In the genomic region with DNA sequence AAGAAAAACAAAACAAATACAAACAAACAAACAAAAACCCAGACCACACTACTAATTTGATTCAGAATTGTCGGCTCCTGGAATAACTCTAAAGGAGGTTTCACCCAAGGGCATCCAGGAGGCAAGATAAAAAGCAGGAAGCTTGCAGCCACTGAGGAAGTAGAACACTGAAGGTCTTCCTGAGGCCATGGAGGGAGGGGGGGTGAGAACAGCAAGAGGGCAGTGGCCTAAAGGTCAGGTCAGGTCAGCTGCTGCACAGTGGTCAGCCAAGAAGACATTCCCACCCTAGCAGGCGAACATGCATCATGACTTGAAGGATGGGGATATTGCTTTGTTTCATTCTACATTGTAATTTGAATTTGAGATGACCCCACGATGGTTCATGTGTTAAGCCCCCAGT, we compare ENCODE assay signal across 22 mouse cellular contexts. TPM values are rescaled to one million over a fixed set of nuclear protein-coding genes. Genes with fewer than 3 reads are reported as not detected.
DNase-seq lines count a peak whose midpoint lies in the region; ATAC-seq and TF ChIP-seq lines count a peak whose summit lies in the region.
"Had no signal": no experiment of that assay in that cellular context is flagged by ENCODE, and none has a peak within 500 bp of the region (broad histone marks: within the 10 kb centered on the region; RNA-seq: fewer than 3 reads in every experiment).

No protein-coding gene starts in this region.

- intact Hi-C loops in heart, postnatal 36 days (cut with DNase I) = no loop called here
- intact Hi-C loops in gastrocnemius, adult 2 months (cut with DNase I) = no loop called here

- no peaks in the 10 kb centered on the region for H3K27me3 ChIP-seq in liver, postnatal 0 days (ENCODE audit: insufficient read depth, low read length)
- H3K27me3 ChIP-seq in liver, embryonic 11.5 days (replicated peaks; ENCODE audit: control insufficient read depth, insufficient read depth, low read length) = no peaks in the 10 kb centered on the region
- H3K27me3 ChIP-seq: forebrain, embryonic 12.5 days; intestine, embryonic 15.5 days; neural tube, embryonic 13.5 days; Patski had no signal

- no peaks in the 10 kb centered on the region for H3K9me3 ChIP-seq in liver, postnatal 0 days (ENCODE audit: low read length)
- H3K9me3 ChIP-seq in liver, embryonic 11.5 days (ENCODE audit: control insufficient read depth, low read length) = no peaks in the 10 kb centered on the region
- H3K9me3 ChIP-seq: forebrain, embryonic 12.5 days; heart, embryonic 10.5 days; intestine, embryonic 15.5 days; limb, embryonic 10.5 days; neural tube, embryonic 13.5 days had no signal

- H3K4me3 ChIP-seq in liver, postnatal 0 days (ENCODE audit: low read depth, low read length) = no peak overlapping the region
- H3K4me3 ChIP-seq in liver, embryonic 11.5 days (ENCODE audit: low read depth, low read length) = no peak overlapping the region
- no peak overlapping the region for H3K4me3 ChIP-seq in gastrocnemius, adult 2 months
- H3K4me3 ChIP-seq: forebrain, embryonic 12.5 days; heart, embryonic 10.5 days; intestine, embryonic 15.5 days; layer of hippocampus, adult 2 months; limb, embryonic 10.5 days; neural tube, embryonic 13.5 days had no signal

- no peak overlapping the region for H3K9ac ChIP-seq in liver, postnatal 0 days (replicated peaks)
- H3K9ac ChIP-seq in liver, embryonic 11.5 days (ENCODE audit: low read depth, low read length) = no peak overlapping the region
- H3K9ac ChIP-seq: forebrain, embryonic 12.5 days; hindbrain, embryonic 14.5 days; intestine, embryonic 15.5 days; liver, embryonic 14.5 days; neural tube, embryonic 13.5 days had no signal

- TF ChIP-seq EP300 in liver, postnatal 0 days (IDR thresholded peaks at IDR 0.05; ENCODE audit: low read depth) = peak; percentile 42

- TF ChIP-seq CTCF in liver, postnatal 0 days (IDR thresholded peaks at IDR 0.05; ENCODE audit: low read depth) = no peak
- no peak for TF ChIP-seq CTCF in gastrocnemius, adult 2 months (IDR thresholded peaks at IDR 0.05)

- H3K4me1 ChIP-seq in liver, postnatal 0 days (ENCODE audit: insufficient read depth) = peaks cover 4% of the 10 kb centered on the region
- peaks cover 2% of the 10 kb centered on the region; the same call in 1 of the 2 replicates for H3K4me1 ChIP-seq in liver, embryonic 11.5 days (replicated peaks; ENCODE audit: control insufficient read depth, insufficient read depth, low read length)
- H3K4me1 ChIP-seq: forebrain, embryonic 12.5 days had no signal

- DNase-seq in heart, adult 11 months = peak; percentile 94
- DNase-seq in heart, postnatal 36 days = no peak
- no peak for DNase-seq in liver, postnatal 0 days
- DNase-seq in liver, embryonic 11.5 days (ENCODE audit: low spot score) = no peak
- peak; percentile 33 for DNase-seq in adrenal gland, postnatal 14 days
- DNase-seq in gastrocnemius, adult 2 months = no peak
- DNase-seq: cerebellum, adult 2 months; gastrocnemius, postnatal 14 days; heart, postnatal 14 days; right cerebral cortex, postnatal 14 days had no signal

- H3K36me3 ChIP-seq in liver, postnatal 0 days (replicated peaks; ENCODE audit: insufficient read depth, low read length) = no peaks in the 10 kb centered on the region
- no peaks in the 10 kb centered on the region for H3K36me3 ChIP-seq in liver, embryonic 11.5 days (ENCODE audit: control insufficient read depth, insufficient read depth, low read length)
- H3K36me3 ChIP-seq: forebrain, embryonic 12.5 days; heart, embryonic 10.5 days; intestine, embryonic 15.5 days; limb, embryonic 10.5 days; neural tube, embryonic 13.5 days had no signal

- 49% methylated on average over 3 of the region's 3 CpGs for WGBS in liver, postnatal 0 days (ENCODE audit: insufficient replicate concordance)
- 48% methylated on average over 3 of the region's 3 CpGs for WGBS in liver, embryonic 11.5 days

- no peak for ATAC-seq in liver, postnatal 0 days
- no peak for ATAC-seq in liver, embryonic 11.5 days (replicated peaks; ENCODE audit: low FRiP score)
- peak; percentile 70 for ATAC-seq in megakaryocyte, adult 5-6 weeks (ENCODE audit: poor library complexity, severe bottlenecking)
- ATAC-seq: activated CD4-positive, CD25-positive, alpha-beta regulatory T cell, adult 4 months; intestine, embryonic 15.5 days; Patski had no signal

- no peak overlapping the region for H3K4me2 ChIP-seq in liver, postnatal 0 days (ENCODE audit: low read depth, low read length)
- no peak overlapping the region for H3K4me2 ChIP-seq in liver, embryonic 11.5 days
- H3K4me2 ChIP-seq: forebrain, embryonic 12.5 days; hindbrain, embryonic 14.5 days; intestine, embryonic 15.5 days; neural tube, embryonic 13.5 days had no signal

- no peak overlapping the region for H3K27ac ChIP-seq in liver, postnatal 0 days (ENCODE audit: low read depth)
- H3K27ac ChIP-seq in liver, embryonic 11.5 days (ENCODE audit: low read depth, low read length) = no peak overlapping the region
- H3K27ac ChIP-seq in gastrocnemius, adult 2 months = no peak overlapping the region
- H3K27ac ChIP-seq: forebrain, embryonic 12.5 days; heart, embryonic 10.5 days; hindbrain, embryonic 14.5 days; intestine, embryonic 15.5 days; layer of hippocampus, adult 2 months; limb, embryonic 10.5 days; liver, embryonic 14.5 days; neural tube, embryonic 13.5 days; stomach, postnatal 0 days had no signal

RNA-seq across cellular contexts. Expression of gene Lifr, which starts 17.1 kb away (rescaled TPM):
- total RNA-seq in heart, postnatal 36 days (2021) = 10 to 100 TPM; 57.7 to 60.9 TPM
- 49.1 and 51.4 TPM in 2 replicates for polyA plus RNA-seq in liver, postnatal 0 days (2015; fragmentation: Nextera tagmentation; extraction: Ambion mirVana)
- polyA plus RNA-seq in liver, embryonic 11.5 days (2014; fragmentation: Nextera tagmentation; extraction: Ambion mirVana) = 28.7 and 31.0 TPM in 2 replicates
- total RNA-seq in adrenal gland, postnatal 14 days (2021) = 78.0 and 79.5 TPM in 2 replicates
- 7.3 and 9.2 TPM in 2 replicates for total RNA-seq in megakaryocyte, adult 5-6 weeks (2015)
- 8.4 and 10.0 TPM in 2 replicates for total RNA-seq in megakaryocyte, adult 5-6 weeks (2017)
- 10 to 100 TPM; 66.2 to 83.3 TPM for total RNA-seq in gastrocnemius, adult 2 months (2021)

Comparison
In these comparisons a context has a peak if more than half of its experiments do, and no peak if none do; other contexts are left out.
1. DNase-seq: peak in heart, adult 11 months (single experiment) and adrenal gland, postnatal 14 days (single experiment); none in heart, postnatal 36 days (0 of 2), liver, postnatal 0 days (single experiment), liver, embryonic 11.5 days (single experiment) and gastrocnemius, adult 2 months (single experiment).